13 mouse cellular contexts compared by ENCODE assay signal in genomic region chr19:24541669-24542292, GRCm38 (mm10).
"Had no signal": no experiment of that assay in that cellular context is flagged by ENCODE, and none has a peak within 500 bp of the region (broad histone marks: within the 10 kb centered on the region; RNA-seq: fewer than 3 reads in every experiment).

No protein-coding gene starts in this region.

- H3K4me2 ChIP-seq: limb, embryonic 12.5 days; midbrain, embryonic 15.5 days; neural tube, embryonic 12.5 days; stomach, embryonic 15.5 days had no signal

- H3K4me3 ChIP-seq: limb, embryonic 12.5 days; midbrain, embryonic 15.5 days; neural tube, embryonic 12.5 days; stomach, embryonic 15.5 days had no signal

- H3K36me3 ChIP-seq: limb, embryonic 12.5 days; midbrain, embryonic 15.5 days; neural tube, embryonic 12.5 days; stomach, embryonic 15.5 days had no signal

- H3K27ac ChIP-seq: limb, embryonic 12.5 days; liver, embryonic 14.5 days; midbrain, embryonic 15.5 days; neural tube, embryonic 12.5 days; stomach, embryonic 15.5 days had no signal

- H3K4me1 ChIP-seq: limb, embryonic 12.5 days; midbrain, embryonic 15.5 days; neural tube, embryonic 12.5 days; stomach, embryonic 15.5 days had no signal

- H3K9ac ChIP-seq: limb, embryonic 12.5 days; liver, embryonic 14.5 days; midbrain, embryonic 15.5 days; neural tube, embryonic 12.5 days; stomach, embryonic 15.5 days had no signal

- DNase-seq: kidney, adult 8-10 months; kidney, postnatal 25 days; layer of hippocampus, postnatal 36 days; lung, adult 2 months; lung, postnatal 36 days; right cerebral cortex, postnatal 14 days; thymus, postnatal 4 days had no signal

- ATAC-seq: lung, postnatal 0 days; midbrain, embryonic 15.5 days had no signal

- H3K27me3 ChIP-seq: limb, embryonic 12.5 days; midbrain, embryonic 15.5 days; neural tube, embryonic 12.5 days; stomach, embryonic 15.5 days had no signal

- H3K9me3 ChIP-seq: limb, embryonic 12.5 days; midbrain, embryonic 15.5 days; neural tube, embryonic 12.5 days; stomach, embryonic 15.5 days had no signal
